Mouse (Mus musculus): ENCODE measurements around the gene Crtc3.

The Crtc3 gene

GRCm38 (mm10) chr7:80682630-80683029 is 6.0 kb downstream of the Crtc3 start:
- no peak for DNase-seq (ENCODE audit: low spot score)

- peak; percentile 79 for DNase-seq (ENCODE audit: low spot score)
Observed at GRCm38 (mm10) chr7:80680218-80680847, 8.3 kb downstream of the Crtc3 start.

DNA sequence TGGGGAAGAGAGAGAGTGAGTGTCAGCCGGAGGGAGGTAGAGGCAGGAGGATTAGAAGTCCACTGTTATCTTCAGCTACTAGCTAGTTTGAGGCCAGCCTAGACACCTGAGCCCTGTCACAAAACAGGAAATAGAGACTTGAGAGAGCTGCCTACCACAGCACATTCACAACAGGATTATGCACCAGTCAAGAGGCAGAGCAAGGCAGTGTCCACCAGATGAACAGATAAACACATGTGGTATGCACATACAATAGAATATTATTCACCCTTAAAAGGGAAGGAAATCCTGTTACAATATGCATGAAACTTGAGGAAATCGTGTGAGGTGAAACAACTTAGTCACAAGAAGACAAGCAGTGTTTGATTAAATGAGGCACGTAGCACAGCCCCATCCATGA is 16.4 kb downstream of the Crtc3 start:
- DNase-seq (ENCODE audit: low spot score): no peak

- no peak for DNase-seq (ENCODE audit: low spot score)
Observed at GRCm38 (mm10) chr7:80670889-80671288, 17.8 kb downstream of the Crtc3 start.

DNA sequence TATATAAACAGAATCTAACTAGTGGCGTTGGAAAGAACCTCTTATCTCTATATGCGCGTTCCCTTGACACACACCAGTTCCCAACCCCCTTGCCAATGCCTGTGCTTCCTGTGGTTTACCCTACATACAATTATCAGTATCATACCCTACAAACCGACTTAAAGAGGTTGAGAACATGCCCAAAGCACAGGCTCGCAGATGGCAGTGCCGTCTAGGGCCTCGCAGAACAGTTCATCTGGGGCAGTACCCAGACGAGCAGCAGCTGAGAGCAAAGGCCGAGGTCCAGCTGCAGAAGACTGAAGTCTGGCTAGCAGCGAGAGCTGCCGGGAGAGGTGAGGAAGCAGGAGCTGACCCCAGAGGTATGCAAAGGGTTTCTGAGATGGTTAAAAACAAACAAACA is 21.5 kb downstream of the Crtc3 start:
- DNase-seq (ENCODE audit: low spot score): no peak

DNA sequence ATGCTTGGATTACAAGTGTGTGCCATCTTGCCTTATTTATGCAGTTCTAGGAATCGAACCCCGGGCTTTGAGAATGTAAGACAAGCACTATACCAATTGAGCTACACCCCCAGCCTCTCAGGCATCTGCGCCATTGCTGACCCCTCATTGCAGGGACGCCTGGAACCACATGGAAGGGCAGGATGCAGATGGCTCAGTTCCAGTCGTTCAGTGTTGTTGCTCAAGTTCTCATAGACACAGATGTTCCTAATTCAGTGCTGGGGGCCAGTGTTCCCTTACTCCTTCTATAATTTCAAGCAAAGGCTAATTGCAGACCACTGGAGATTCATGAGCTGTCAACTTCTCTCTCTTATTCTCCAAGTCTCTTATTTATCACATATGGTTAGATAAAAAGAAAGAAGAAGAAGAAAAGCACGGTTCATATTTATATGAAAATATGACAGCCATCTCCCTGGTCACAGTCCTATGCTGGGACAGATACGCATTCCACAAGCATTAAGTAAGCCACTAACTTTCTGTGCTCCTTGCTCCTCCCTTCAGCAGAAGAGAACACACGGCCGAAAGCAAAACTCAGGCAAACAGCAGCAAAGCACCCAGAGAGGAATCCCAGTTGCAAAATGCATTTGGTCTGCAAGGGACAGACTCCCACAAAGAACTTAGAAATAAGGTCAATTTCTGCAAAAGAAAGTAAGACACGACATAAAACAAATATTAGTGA is 22.3 kb downstream of the Crtc3 start:
- peak; percentile 40 for DNase-seq (ENCODE audit: low spot score)

GRCm38 (mm10) chr7:80661082-80661481 is 27.6 kb downstream of the Crtc3 start:
- DNase-seq (ENCODE audit: low spot score): no peak

DNA sequence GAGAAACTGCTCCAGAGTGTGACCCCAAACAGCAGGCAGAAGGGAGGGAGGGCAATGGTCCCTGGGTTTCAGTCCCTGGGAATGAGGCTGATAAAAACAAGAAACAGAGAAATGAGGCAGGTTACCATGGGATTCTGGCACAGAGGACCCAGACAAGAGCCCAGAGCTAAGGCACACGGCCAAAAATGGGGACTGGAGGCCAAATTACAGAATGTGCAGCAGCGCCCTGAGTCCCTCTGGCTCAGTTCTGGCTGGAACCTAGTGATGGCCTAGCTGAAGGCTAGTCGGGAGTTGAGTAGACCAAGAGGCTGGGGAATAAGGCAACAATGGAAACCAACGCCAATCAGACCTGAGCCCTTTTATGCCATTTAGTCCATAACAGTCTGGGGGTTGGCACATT is 28.1 kb downstream of the Crtc3 start:
- no peak for DNase-seq (ENCODE audit: low spot score)

- no peak for DNase-seq (ENCODE audit: low spot score)
Observed at GRCm38 (mm10) chr7:80657896-80658295, 30.8 kb downstream of the Crtc3 start.

GRCm38 (mm10) chr7:80655350-80656013 is 33.2 kb downstream of the Crtc3 start:
- DNase-seq (ENCODE audit: low spot score): no peak

- no peak for DNase-seq (ENCODE audit: low spot score)
Observed at GRCm38 (mm10) chr7:80654926-80655325, 33.8 kb downstream of the Crtc3 start.

DNA sequence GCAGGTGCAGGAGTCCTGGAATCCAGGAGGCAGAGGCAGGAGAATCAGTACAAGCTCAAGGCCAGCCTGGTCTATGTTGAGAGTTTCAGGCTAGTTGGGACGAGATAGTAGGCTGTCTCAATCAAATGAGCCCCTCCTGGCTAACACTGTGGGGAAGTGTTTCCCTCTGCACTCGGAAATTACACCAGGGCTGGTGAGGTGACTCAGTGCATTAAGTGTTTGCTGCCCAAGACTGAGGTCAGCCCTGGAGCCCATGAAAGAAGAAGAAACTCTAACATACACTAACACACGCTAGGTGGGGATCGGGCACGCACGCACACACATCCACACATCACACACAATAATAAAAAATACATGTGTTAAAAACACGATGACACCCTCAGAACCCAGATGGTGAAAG is 34.3 kb downstream of the Crtc3 start:
- DNase-seq (ENCODE audit: low spot score): no peak

- no peak for DNase-seq (ENCODE audit: low spot score)
Observed at GRCm38 (mm10) chr7:80653971-80654370, 34.7 kb downstream of the Crtc3 start.

GRCm38 (mm10) chr7:80653077-80653476 is 35.6 kb downstream of the Crtc3 start:
- DNase-seq (ENCODE audit: low spot score): no peak

- DNase-seq (ENCODE audit: low spot score): no peak
Observed at GRCm38 (mm10) chr7:80652289-80652688, 36.4 kb downstream of the Crtc3 start.

DNA sequence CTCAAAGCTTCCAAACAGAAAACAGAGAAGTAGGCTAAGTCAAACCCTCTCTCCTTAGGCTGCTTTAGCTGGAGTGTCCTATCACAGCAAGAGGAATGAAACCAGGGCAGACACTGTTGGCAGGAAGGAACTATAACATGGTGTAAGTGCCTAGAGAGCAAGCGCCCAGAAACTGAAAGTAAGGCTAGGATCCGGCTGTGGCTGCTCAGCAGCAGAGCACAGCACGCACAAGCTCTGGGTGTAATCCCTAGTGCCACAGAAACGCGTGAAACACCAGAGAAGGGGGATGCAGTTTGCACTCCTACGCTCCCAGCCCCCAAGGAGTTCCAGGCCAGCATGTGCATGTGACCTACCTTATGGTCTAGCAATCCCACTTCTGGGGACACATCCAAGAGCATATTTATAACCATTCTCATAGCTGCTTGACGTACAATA is 41.2 kb downstream of the Crtc3 start:
- DNase-seq (ENCODE audit: low spot score): no peak

- DNase-seq (ENCODE audit: low spot score): no peak
Observed at GRCm38 (mm10) chr7:80646093-80647025, 42.3 kb downstream of the Crtc3 start.

DNA sequence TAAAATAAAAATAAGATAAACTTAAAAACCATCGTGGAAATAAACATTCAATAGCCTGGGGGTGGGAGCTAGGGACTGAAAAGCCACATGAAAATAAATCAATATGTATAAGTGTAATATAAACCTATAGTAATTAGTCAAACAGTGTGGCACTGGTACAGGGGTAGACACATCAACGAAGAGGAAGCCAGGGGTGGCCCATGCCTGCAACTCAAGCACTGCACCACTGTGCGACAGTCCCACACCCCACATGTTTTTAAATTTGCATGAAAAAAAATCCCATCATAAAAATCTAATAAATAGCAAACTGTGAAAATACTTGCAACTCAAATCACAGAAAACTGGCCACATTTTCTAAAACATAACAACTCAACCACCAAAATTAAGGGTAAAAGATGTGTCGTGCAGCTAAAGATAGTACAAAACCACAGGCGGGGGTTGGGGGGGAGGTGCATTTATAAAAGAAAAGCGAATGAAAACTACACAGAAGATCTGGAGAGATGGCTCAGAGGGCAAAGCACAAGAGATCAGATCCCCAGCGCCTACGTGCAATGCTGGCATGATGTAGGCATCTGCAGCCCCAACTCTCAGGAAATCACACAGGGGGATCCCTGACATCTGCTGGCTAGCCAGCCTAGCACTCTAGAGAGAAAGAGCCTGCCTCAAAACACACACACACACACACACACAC is 45.6 kb downstream of the Crtc3 start:
- no peak for DNase-seq (ENCODE audit: low spot score)

DNA sequence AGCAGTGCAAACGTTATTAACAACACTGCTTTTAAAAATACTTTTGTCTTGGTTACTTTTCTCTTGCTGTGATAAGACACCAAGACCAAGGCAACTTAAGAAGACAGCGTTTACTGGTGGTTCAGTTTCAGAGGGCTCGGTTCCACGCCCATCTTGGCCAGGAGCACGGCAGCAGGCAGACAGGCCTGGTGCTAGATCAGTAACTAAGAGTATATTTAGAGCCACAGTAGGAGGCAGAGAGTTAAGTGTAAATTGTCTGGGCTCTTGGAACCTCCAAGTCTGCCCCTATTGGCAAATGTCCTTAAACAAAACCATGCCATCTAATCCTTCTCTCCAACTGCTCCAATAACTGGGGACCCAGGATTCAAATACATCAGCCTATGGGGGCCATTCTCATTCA is 46.1 kb downstream of the Crtc3 start:
- DNase-seq (ENCODE audit: low spot score): no peak

- no peak for DNase-seq (ENCODE audit: low spot score)
Observed at GRCm38 (mm10) chr7:80641899-80642298, 46.8 kb downstream of the Crtc3 start.

- DNase-seq (ENCODE audit: low spot score): peak; percentile 52
Observed at GRCm38 (mm10) chr7:80641497-80641896, 47.2 kb downstream of the Crtc3 start.

DNA sequence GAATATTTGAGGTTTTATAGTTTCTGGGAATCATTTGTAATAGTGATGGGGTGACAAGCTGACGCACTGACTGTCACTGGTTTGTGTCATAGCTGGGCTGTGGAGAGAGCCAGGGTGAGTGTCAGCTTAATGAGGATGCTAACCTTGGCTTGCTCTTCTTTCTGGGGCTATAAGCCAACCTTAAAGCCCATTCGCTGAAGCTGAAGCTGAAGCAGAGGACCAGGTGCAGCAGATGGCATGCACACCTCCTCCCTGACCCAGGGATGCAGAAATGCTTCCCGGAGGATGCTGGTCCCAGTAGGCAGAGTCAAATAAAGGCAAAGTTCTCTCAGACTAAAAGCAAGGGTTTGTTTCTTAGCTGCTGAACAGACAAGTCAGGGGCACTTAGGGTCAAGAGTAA is 48.7 kb downstream of the Crtc3 start:
- no peak for DNase-seq (ENCODE audit: low spot score)

Measured in embryo, embryonic 10 days (tissue).